Mouse (Mus musculus) intestine, postnatal 0 days (tissue): ENCODE data around the gene Sh3tc1. TPM values are rescaled to one million over a fixed set of nuclear protein-coding genes. Genes with fewer than 3 reads are reported as not detected.

Experiments
- ATAC-seq: fragments of 200-750 bp; cut with Nextera tagmentation; 2 replicates; pipeline ENCODE4 v1.8.0; 2017; ENCODE audit warnings: mild to moderate bottlenecking, moderate TSS enrichment, moderate library complexity
- H3K27ac ChIP-seq: fragments of 300-500 bp; sonication (generic); 2 replicates; pipeline ENCODE4 v1.5.1; 2014; ENCODE audit warnings: mild to moderate bottlenecking, low read depth, low read length, moderate library complexity
- H3K27me3 ChIP-seq: fragments of 300-500 bp; sonication (generic); replicated peaks from 2 replicates; pipeline ENCODE4 v1.6.1; 2014; ENCODE audit warnings: low read length, mixed read lengths; ENCODE audit not compliant: control insufficient read depth, insufficient read depth
- H3K36me3 ChIP-seq: fragments of 300-500 bp; sonication (generic); 2 replicates; pipeline ENCODE4 v1.6.1; 2014; ENCODE audit warnings: mild to moderate bottlenecking, moderate library complexity; ENCODE audit not compliant: control insufficient read depth, insufficient read depth
- H3K4me1 ChIP-seq: fragments of 300-500 bp; sonication (generic); replicated peaks from 2 replicates; pipeline ENCODE4 v1.6.1; 2014; ENCODE audit warnings: antibody characterized with exemption, low read length, mixed read lengths; ENCODE audit not compliant: control insufficient read depth, insufficient read depth
- H3K4me2 ChIP-seq: fragments of 300-500 bp; sonication (generic); replicated peaks from 2 replicates; pipeline ENCODE4 v1.6.1; 2014; ENCODE audit warnings: low read depth, mild to moderate bottlenecking, moderate library complexity
- H3K4me3 ChIP-seq: fragments of 300-500 bp; sonication (generic); 2 replicates; pipeline ENCODE4 v1.5.1; 2014; ENCODE audit warnings: low read depth, low read length
- H3K9ac ChIP-seq: fragments of 300-500 bp; sonication (generic); 2 replicates; pipeline ENCODE4 v1.6.1; 2014; ENCODE audit warnings: mild to moderate bottlenecking, low read depth, low read length
- H3K9me3 ChIP-seq: fragments of 300-500 bp; sonication (generic); 2 replicates; pipeline ENCODE4 v1.6.1; 2016; ENCODE audit warnings: mixed run types; ENCODE audit not compliant: control insufficient read depth
- CTCF ChIP-seq: sonication (generic); IDR thresholded peaks from 2 replicates; pipeline ENCODE4 v1.5.1; 2016; ENCODE audit warnings: low read depth, mild to moderate bottlenecking, control low read depth, antibody characterized with exemption, moderate library complexity
- WGBS: fragments of 180-500 bp; shearing (Covaris S2); extraction: QIAGEN DNeasy Blood & Tissue Kit; methylation state at CpG from one replicate; pipeline ENCODE4 v1.1.7; 2014; 5-methylcytosine and 5-hydroxymethylcytosine counted together
- polyA plus RNA-seq: library from polyadenylated mRNA; unstranded; fragments of >200 nt; fragmentation: Nextera tagmentation; extraction: Ambion mirVana; gene quantifications from 2 replicates; pipeline ENCODE4 v1.2.1, GENCODE M21; 2015

Sh3tc1 gene
- polyA plus RNA-seq, 1 experiment from 2014 or later = 18.3 TPM

- WGBS = 83% methylated on average over 6 of the region's 6 CpGs
- no peak for TF ChIP-seq CTCF
- H3K4me1 ChIP-seq = 0 out of 2 replicates have a peak, but pooled peaks cover 10% of the 10 kb centered on the region
- no peaks in the 10 kb centered on the region for H3K36me3 ChIP-seq
- H3K4me3 ChIP-seq = no peak overlapping the region
- no peak overlapping the region for H3K9ac ChIP-seq
- H3K9me3 ChIP-seq = no peaks in the 10 kb centered on the region
- no peak for ATAC-seq
- no peaks in the 10 kb centered on the region for H3K27me3 ChIP-seq
- H3K27ac ChIP-seq = no peak overlapping the region
- no peak overlapping the region for H3K4me2 ChIP-seq
These were observed 26.1 kb upstream of the Sh3tc1 start for GRCm38 (mm10) chr5:35765909-35766308.

- no peaks in the 10 kb centered on the region for H3K9me3 ChIP-seq
- H3K36me3 ChIP-seq = no peaks in the 10 kb centered on the region
- no peak for TF ChIP-seq CTCF
- no peak overlapping the region for H3K9ac ChIP-seq
- peaks cover 22% of the 10 kb centered on the region for H3K27me3 ChIP-seq
- H3K4me1 ChIP-seq = peaks cover under 1% of the 10 kb centered on the region; the same call in 1 of the 2 replicates
- no peak overlapping the region for H3K27ac ChIP-seq
- H3K4me3 ChIP-seq = no peak overlapping the region
- no peak overlapping the region for H3K4me2 ChIP-seq
- no peak for ATAC-seq
- WGBS = 72% methylated on average over 10 of the region's 10 CpGs
These were observed 23.1 kb upstream of the Sh3tc1 start for GRCm38 (mm10) chr5:35762850-35763249.

GRCm38 (mm10) chr5:35762388-35762787 lies 22.6 kb upstream of the Sh3tc1 start:
- H3K4me1 ChIP-seq = no peaks in the 10 kb centered on the region; the same call in 1 of the 2 replicates
- WGBS = 71% methylated on average over 5 of the region's 5 CpGs
- peaks cover 22% of the 10 kb centered on the region for H3K27me3 ChIP-seq
- H3K4me3 ChIP-seq = no peak overlapping the region
- ATAC-seq = no peak
- no peak overlapping the region for H3K9ac ChIP-seq
- H3K27ac ChIP-seq = no peak overlapping the region
- no peaks in the 10 kb centered on the region for H3K9me3 ChIP-seq
- TF ChIP-seq CTCF = no peak
- no peaks in the 10 kb centered on the region for H3K36me3 ChIP-seq
- no peak overlapping the region for H3K4me2 ChIP-seq

- no peak overlapping the region for H3K4me3 ChIP-seq
- H3K9me3 ChIP-seq = no peaks in the 10 kb centered on the region
- WGBS = 69% methylated on average over 5 of the region's 5 CpGs
- H3K4me2 ChIP-seq = no peak overlapping the region
- peak; percentile 32; the same call in 1 of the 2 replicates for TF ChIP-seq CTCF
- no peak overlapping the region for H3K27ac ChIP-seq
- H3K4me1 ChIP-seq = no peaks in the 10 kb centered on the region; the same call in 1 of the 2 replicates
- no peak overlapping the region for H3K9ac ChIP-seq
- no peaks in the 10 kb centered on the region for H3K36me3 ChIP-seq
- ATAC-seq = no peak
- H3K27me3 ChIP-seq = peaks cover 22% of the 10 kb centered on the region
These were observed 21.5 kb upstream of the Sh3tc1 start for GRCm38 (mm10) chr5:35761323-35761722.

- H3K27ac ChIP-seq = no peak overlapping the region
These were observed 18.6 kb upstream of the Sh3tc1 start for GRCm38 (mm10) chr5:35758081-35759053.

GRCm38 (mm10) chr5:35757639-35758001 lies 17.8 kb upstream of the Sh3tc1 start, which contains the start of gene Ablim2:
Gene Ablim2 (plus strand): TSS chr5:35757880.
- Histone ChIP-seq H3K4me1 (no peaks in the 10 kb centered on the region; the same call in 1 of the 2 replicates), H3K27ac (no peak within 1 kb of the TSS; the same call in 1 of the 2 replicates), H3K4me2 (peak within 1 kb of the TSS; percentile 100), H3K4me3 (peak within 1 kb of the TSS; percentile 59), H3K9me3 (no peaks in the 10 kb centered on the region), H3K27me3 (peaks cover 22% of the 10 kb centered on the region), H3K36me3 (no peaks in the 10 kb centered on the region), H3K9ac (peak within 1 kb of the TSS; percentile 57)
- TF ChIP-seq CTCF = peak; percentile 47
- WGBS = under 1% methylated on average over 35 of the region's 35 CpGs
- peak; percentile 95 for ATAC-seq

More at GRCm38 (mm10) chr5:35758081-35759053, 18.6 kb upstream of the Sh3tc1 start:
- peak overlapping the region; percentile 100 for H3K4me2 ChIP-seq
- WGBS = 2% methylated on average over 40 of the region's 40 CpGs
- TF ChIP-seq CTCF = no peak
- peaks cover 22% of the 10 kb centered on the region for H3K27me3 ChIP-seq
- no peaks in the 10 kb centered on the region; the same call in 1 of the 2 replicates for H3K4me1 ChIP-seq
- peak overlapping the region; percentile 59 for H3K4me3 ChIP-seq
- no peaks in the 10 kb centered on the region for H3K36me3 ChIP-seq
- H3K9me3 ChIP-seq = no peaks in the 10 kb centered on the region
- ATAC-seq = 0 out of 2 replicates have a peak, but pooled peaks have one; percentile 7
- peak overlapping the region; percentile 57 for H3K9ac ChIP-seq
